Mouse (Mus musculus): ENCODE results near the gene Rpgrip1. TPM values are rescaled to one million over a fixed set of nuclear protein-coding genes. Genes with fewer than 3 reads are reported as not detected.

The Rpgrip1 gene
- polyA plus RNA-seq, 1 experiment from 2014 or later, result 38.4 TPM

GRCm38 (mm10) chr14:52195691-52196090, 85.2 kb downstream of the Rpgrip1 start:
- Histone ChIP-seq H3K4me2 (replicated peaks; ENCODE audit: low read depth, low read length) (peak overlapping the region; percentile 93; the same call in 1 of the 2 replicates), H3K4me3 (ENCODE audit: low read depth, low read length) (no peak overlapping the region), H3K9ac (replicated peaks; ENCODE audit: low read depth) (no peak overlapping the region), H3K9me3 (ENCODE audit: low read length) (no peaks in the 10 kb centered on the region), H3K27ac (ENCODE audit: low read length) (no peak overlapping the region), H3K27me3 (replicated peaks; ENCODE audit: insufficient read depth, low read length) (no peaks in the 10 kb centered on the region), H3K4me1 (ENCODE audit: insufficient read depth, low read depth, low read length) (no peaks in the 10 kb centered on the region; the same call in 1 of the 2 replicates), H3K36me3 (ENCODE audit: insufficient read depth, low read length) (0 out of 2 replicates have a peak, but pooled peaks cover 3% of the 10 kb centered on the region)
- peak; percentile 73 for TF ChIP-seq CTCF (IDR thresholded peaks at IDR 0.05)
- TF ChIP-seq EP300 (IDR thresholded peaks at IDR 0.05), result no peak
- 8% methylated on average over 3 of the region's 3 CpGs for WGBS
- no peak for ATAC-seq
- peak; percentile 58 for DNase-seq (ENCODE audit: low spot score)

- H3K27ac ChIP-seq (ENCODE audit: low read length), result peak overlapping the region; percentile 98
- ATAC-seq, result peak; percentile 46
Measured at GRCm38 (mm10) chr14:52196230-52197155, 86.0 kb downstream of the Rpgrip1 start.

GRCm38 (mm10) chr14:52197156-52197878, 86.8 kb downstream of the Rpgrip1 start, which contains the start of gene Supt16:
TSS of gene Supt16 (minus strand) at chr14:52197416.
- no peaks in the 10 kb centered on the region for H3K9me3 ChIP-seq (ENCODE audit: low read length)
- ATAC-seq, result peak; percentile 98
- DNase-seq (ENCODE audit: low spot score), result peak; percentile 92
- H3K27ac ChIP-seq (ENCODE audit: low read length), result peak within 1 kb of the TSS; percentile 98
- peak within 1 kb of the TSS; percentile 99 for H3K4me3 ChIP-seq (ENCODE audit: low read depth, low read length)
- 1% methylated on average over 59 of the region's 59 CpGs for WGBS
- peak within 1 kb of the TSS; percentile 93 for H3K4me2 ChIP-seq (replicated peaks; ENCODE audit: low read depth, low read length)
- H3K9ac ChIP-seq (replicated peaks; ENCODE audit: low read depth), result peak within 1 kb of the TSS; percentile 99
- H3K27me3 ChIP-seq (replicated peaks; ENCODE audit: insufficient read depth, low read length), result no peaks in the 10 kb centered on the region
- no peaks in the 10 kb centered on the region; the same call in 1 of the 2 replicates for H3K4me1 ChIP-seq (ENCODE audit: insufficient read depth, low read depth, low read length)
- TF ChIP-seq CTCF (IDR thresholded peaks at IDR 0.05), result 0 out of 2 replicates have a peak, but pooled peaks have one; percentile 7
- 0 out of 2 replicates have a peak, but pooled peaks have one; percentile 16 for TF ChIP-seq EP300 (IDR thresholded peaks at IDR 0.05)
- peaks cover 8% of the 10 kb centered on the region for H3K36me3 ChIP-seq (ENCODE audit: insufficient read depth, low read length)

More at GRCm38 (mm10) chr14:52196230-52197155, 86.0 kb downstream of the Rpgrip1 start:
- peak; percentile 49 for DNase-seq (ENCODE audit: low spot score)
- Histone ChIP-seq H3K4me2 (replicated peaks; ENCODE audit: low read depth, low read length) (peak overlapping the region; percentile 93), H3K27me3 (replicated peaks; ENCODE audit: insufficient read depth, low read length) (no peaks in the 10 kb centered on the region), H3K36me3 (ENCODE audit: insufficient read depth, low read length) (peaks cover 3% of the 10 kb centered on the region; the same call in 1 of the 2 replicates), H3K4me3 (ENCODE audit: low read depth, low read length) (peak overlapping the region; percentile 99), H3K4me1 (ENCODE audit: insufficient read depth, low read depth, low read length) (no peaks in the 10 kb centered on the region; the same call in 1 of the 2 replicates), H3K9me3 (ENCODE audit: low read length) (no peaks in the 10 kb centered on the region), H3K9ac (replicated peaks; ENCODE audit: low read depth) (peak overlapping the region; percentile 99)
- WGBS, result 1% methylated on average over 41 of the region's 59 CpGs
- TF ChIP-seq EP300 (IDR thresholded peaks at IDR 0.05), result no peak
- no peak for TF ChIP-seq CTCF (IDR thresholded peaks at IDR 0.05)

GRCm38 (mm10) chr14:52198141-52198540, 87.6 kb downstream of the Rpgrip1 start:
- 18% methylated on average over 3 of the region's 3 CpGs for WGBS
- Histone ChIP-seq H3K9me3 (ENCODE audit: low read length) (no peaks in the 10 kb centered on the region), H3K27me3 (replicated peaks; ENCODE audit: insufficient read depth, low read length) (no peaks in the 10 kb centered on the region), H3K4me1 (ENCODE audit: insufficient read depth, low read depth, low read length) (no peaks in the 10 kb centered on the region; the same call in 1 of the 2 replicates), H3K27ac (ENCODE audit: low read length) (no peak overlapping the region), H3K9ac (replicated peaks; ENCODE audit: low read depth) (no peak overlapping the region), H3K4me2 (replicated peaks; ENCODE audit: low read depth, low read length) (peak overlapping the region; percentile 93; the same call in 1 of the 2 replicates), H3K36me3 (ENCODE audit: insufficient read depth, low read length) (peaks cover 10% of the 10 kb centered on the region), H3K4me3 (ENCODE audit: low read depth, low read length) (no peak overlapping the region)
- DNase-seq (ENCODE audit: low spot score) (no peak), ATAC-seq (no peak)
- no peak for TF ChIP-seq CTCF (IDR thresholded peaks at IDR 0.05)
- TF ChIP-seq EP300 (IDR thresholded peaks at IDR 0.05), result no peak

- no peak overlapping the region for H3K4me2 ChIP-seq (replicated peaks; ENCODE audit: low read depth, low read length)
- 88% methylated on average over 4 of the region's 4 CpGs for WGBS
- no peaks in the 10 kb centered on the region; the same call in 1 of the 2 replicates for H3K4me1 ChIP-seq (ENCODE audit: insufficient read depth, low read depth, low read length)
- no peak overlapping the region for H3K9ac ChIP-seq (replicated peaks; ENCODE audit: low read depth)
- no peaks in the 10 kb centered on the region for H3K27me3 ChIP-seq (replicated peaks; ENCODE audit: insufficient read depth, low read length)
- H3K4me3 ChIP-seq (ENCODE audit: low read depth, low read length), result no peak overlapping the region
- no peak overlapping the region for H3K27ac ChIP-seq (ENCODE audit: low read length)
- H3K36me3 ChIP-seq (ENCODE audit: insufficient read depth, low read length), result peaks cover 17% of the 10 kb centered on the region
- no peaks in the 10 kb centered on the region for H3K9me3 ChIP-seq (ENCODE audit: low read length)
- ATAC-seq, result no peak
- TF ChIP-seq EP300 (IDR thresholded peaks at IDR 0.05) (no peak), CTCF (IDR thresholded peaks at IDR 0.05) (no peak)
- no peak for DNase-seq (ENCODE audit: low spot score)
Measured at GRCm38 (mm10) chr14:52199412-52199811, 88.9 kb downstream of the Rpgrip1 start.

Other genes with a start within 250 kb of the Rpgrip1 start
- 25.3 and 33.9 TPM in 2 replicates for gene Mettl17, start 225.9 kb upstream of the Rpgrip1 start, polyA plus RNA-seq (2015; fragmentation: Nextera tagmentation; extraction: Ambion mirVana)
- 3.7 and 3.8 TPM in 2 replicates for gene Slc39a2, start 217.8 kb upstream of the Rpgrip1 start, polyA plus RNA-seq (2015; fragmentation: Nextera tagmentation; extraction: Ambion mirVana)
- 94.9 and 103 TPM in 2 replicates for gene Ndrg2, start 196.5 kb upstream of the Rpgrip1 start, polyA plus RNA-seq (2015; fragmentation: Nextera tagmentation; extraction: Ambion mirVana)
- not detected in 2 replicates for gene Tppp2, start 192.3 kb upstream of the Rpgrip1 start, polyA plus RNA-seq (2015; fragmentation: Nextera tagmentation; extraction: Ambion mirVana)
- gene Rnase13, start 187.9 kb upstream of the Rpgrip1 start, polyA plus RNA-seq (2015; fragmentation: Nextera tagmentation; extraction: Ambion mirVana), result not detected in 2 replicates
- gene Arhgef40, start 126.0 kb upstream of the Rpgrip1 start, polyA plus RNA-seq (2015; fragmentation: Nextera tagmentation; extraction: Ambion mirVana), result 46.3 and 56.6 TPM in 2 replicates
- 0.66 and 0.96 TPM in 2 replicates for gene Tmem253, start 95.0 kb upstream of the Rpgrip1 start, polyA plus RNA-seq (2015; fragmentation: Nextera tagmentation; extraction: Ambion mirVana)
- gene Zfp219, start 90.0 kb upstream of the Rpgrip1 start, polyA plus RNA-seq (2015; fragmentation: Nextera tagmentation; extraction: Ambion mirVana), result 23.0 and 24.1 TPM in 2 replicates
- 0.08 TPM in 1 of 2 replicates, not detected in the other for gene Olfr221, start 68.2 kb upstream of the Rpgrip1 start, polyA plus RNA-seq (2015; fragmentation: Nextera tagmentation; extraction: Ambion mirVana)
- gene Hnrnpc, start 6.7 kb upstream of the Rpgrip1 start, polyA plus RNA-seq (2015; fragmentation: Nextera tagmentation; extraction: Ambion mirVana), result 170 and 210 TPM in 2 replicates
- gene Supt16, start 86.7 kb downstream of the Rpgrip1 start, polyA plus RNA-seq (2015; fragmentation: Nextera tagmentation; extraction: Ambion mirVana), result 20.9 and 21.3 TPM in 2 replicates
- 17.6 and 19.2 TPM in 2 replicates for gene Chd8, start 147.1 kb downstream of the Rpgrip1 start, polyA plus RNA-seq (2015; fragmentation: Nextera tagmentation; extraction: Ambion mirVana)
- gene Tox4, start 168.4 kb downstream of the Rpgrip1 start, polyA plus RNA-seq (2015; fragmentation: Nextera tagmentation; extraction: Ambion mirVana), result 22.7 and 23.7 TPM in 2 replicates
- 11.9 and 14.3 TPM in 2 replicates for gene Rab2b, start 168.8 kb downstream of the Rpgrip1 start, polyA plus RNA-seq (2015; fragmentation: Nextera tagmentation; extraction: Ambion mirVana)
- gene Mettl3, start 194.4 kb downstream of the Rpgrip1 start, polyA plus RNA-seq (2015; fragmentation: Nextera tagmentation; extraction: Ambion mirVana), result 19.6 and 19.9 TPM in 2 replicates
- gene Sall2, start 218.1 kb downstream of the Rpgrip1 start, polyA plus RNA-seq (2015; fragmentation: Nextera tagmentation; extraction: Ambion mirVana), result 3.8 and 4.1 TPM in 2 replicates
- gene Olfr1513, start 245.7 kb downstream of the Rpgrip1 start, polyA plus RNA-seq (2015; fragmentation: Nextera tagmentation; extraction: Ambion mirVana), result not detected in 2 replicates